Mouse (Mus musculus) lung, embryonic 14.5 days (tissue): ENCODE measurements at regions not wholly inside any gene's neighbourhood (a gene's known extent, or its start where the extent isn't known, plus 50 kb on each side); places are given as distances from the start of the nearest gene placed in this dataset.

ENCODE experiments used
- ATAC-seq: fragments of 200-750 bp; cut with Nextera tagmentation; 2 replicates; pipeline ENCODE4 v1.8.0; 2017; ENCODE audit warnings: mild to moderate bottlenecking, moderate TSS enrichment, moderate library complexity; ENCODE audit not compliant: insufficient read depth
- DNase-seq: peaks from one replicate; pipeline ENCODE4 v3.0.0-alpha.2; 2015
- H3K27ac ChIP-seq: fragments of 300-500 bp; sonication (generic); 2 replicates; pipeline ENCODE4 v1.5.1; 2014; ENCODE audit warnings: low read depth, mild to moderate bottlenecking, moderate library complexity
- H3K27me3 ChIP-seq: fragments of 300-500 bp; sonication (generic); 2 replicates; pipeline ENCODE4 v1.6.1; 2014; ENCODE audit warnings: low read length, control low read depth; ENCODE audit not compliant: insufficient read depth
- H3K36me3 ChIP-seq: fragments of 300-500 bp; sonication (generic); 2 replicates; pipeline ENCODE4 v1.6.1; 2014; ENCODE audit warnings: control low read depth; ENCODE audit not compliant: insufficient read depth
- H3K4me1 ChIP-seq: fragments of 300-500 bp; sonication (generic); 2 replicates; pipeline ENCODE4 v1.6.1; 2014; ENCODE audit warnings: antibody characterized with exemption, control low read depth; ENCODE audit not compliant: insufficient read depth
- H3K4me2 ChIP-seq: fragments of 300-500 bp; sonication (generic); 2 replicates; pipeline ENCODE4 v1.6.1; 2014; ENCODE audit warnings: mild to moderate bottlenecking
- H3K4me3 ChIP-seq: fragments of 300-500 bp; sonication (generic); 2 replicates; pipeline ENCODE4 v1.5.1; 2014; ENCODE audit warnings: low read depth, low read length
- H3K9ac ChIP-seq: fragments of 300-500 bp; sonication (generic); 2 replicates; pipeline ENCODE4 v1.6.1; 2014
- H3K9me3 ChIP-seq: fragments of 300-500 bp; sonication (generic); 2 replicates; pipeline ENCODE4 v1.6.1; 2016; ENCODE audit warnings: low read depth, low read length, control low read depth
- CTCF ChIP-seq: IDR thresholded peaks from 2 replicates; pipeline ENCODE4 v1.5.1; 2016; ENCODE audit warnings: antibody characterized with exemption, low read depth
- WGBS: fragments of 180-500 bp; shearing (Covaris S2); extraction: QIAGEN DNeasy Blood & Tissue Kit; methylation state at CpG from one replicate; pipeline ENCODE4 v1.1.7; 2014; 5-methylcytosine and 5-hydroxymethylcytosine counted together

DNA sequence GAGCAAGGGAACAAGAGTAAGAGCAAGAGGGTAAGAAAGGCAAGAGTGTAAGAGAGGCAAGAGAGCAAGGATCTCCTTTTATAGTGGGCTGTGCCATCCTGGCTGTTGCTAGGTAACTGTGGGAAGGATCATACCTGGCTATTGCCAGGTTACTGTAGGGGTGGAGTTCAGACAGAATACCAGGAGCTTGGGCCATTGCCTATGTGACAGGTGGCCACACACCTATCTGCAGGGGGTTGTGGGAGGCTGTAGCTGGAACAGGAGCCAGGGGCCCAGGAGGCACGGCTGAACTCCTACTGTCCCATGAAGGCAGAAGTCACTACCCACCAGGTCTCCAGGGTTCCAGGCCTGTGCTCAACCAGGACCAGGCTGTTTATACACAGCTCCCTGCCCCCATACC is 1149.0 kb downstream of the 9330182O14Rik start:
- H3K9ac ChIP-seq = no peak overlapping the region
- TF ChIP-seq CTCF = no peak
- H3K4me1 ChIP-seq = no peaks in the 10 kb centered on the region
- H3K27me3 ChIP-seq = no peaks in the 10 kb centered on the region
- H3K27ac ChIP-seq = no peak overlapping the region
- no peaks in the 10 kb centered on the region for H3K36me3 ChIP-seq
- ATAC-seq = no peak
- H3K4me3 ChIP-seq = no peak overlapping the region
- no peak overlapping the region for H3K4me2 ChIP-seq
- no peak for DNase-seq
- H3K9me3 ChIP-seq = no peaks in the 10 kb centered on the region
- WGBS = 70% methylated on average over 1 of the region's 1 CpGs

DNA sequence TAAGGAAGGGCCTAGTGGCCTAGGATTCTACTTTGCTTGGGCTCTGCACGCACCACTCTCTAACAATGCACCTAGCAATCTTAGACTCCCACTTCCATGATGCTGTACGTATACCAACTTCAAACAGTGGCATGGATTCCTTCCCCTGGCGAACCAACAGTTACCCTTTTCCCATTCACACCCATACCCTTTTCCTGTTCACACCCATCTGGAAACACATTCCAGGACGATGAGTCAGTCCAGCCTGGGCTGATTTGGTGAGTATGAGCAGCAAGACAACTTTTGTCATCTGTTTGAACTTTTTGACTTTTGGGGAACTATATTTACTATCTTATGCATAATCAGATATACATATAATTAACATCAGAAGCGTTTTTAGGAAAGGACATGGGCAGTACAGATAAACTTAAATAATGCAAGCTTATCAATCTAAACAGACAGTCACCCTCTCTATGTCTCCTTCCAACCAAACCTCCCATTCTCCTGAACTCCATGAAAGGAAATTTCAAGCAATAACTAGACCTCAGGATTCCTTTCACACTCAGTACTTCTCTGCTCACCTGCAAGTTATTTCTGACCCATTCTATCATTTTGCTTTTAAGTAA is 1152.7 kb downstream of the 9330182O14Rik start:
- WGBS = 56% methylated on average over 5 of the region's 5 CpGs
- Histone ChIP-seq H3K36me3 (no peaks in the 10 kb centered on the region), H3K4me1 (no peaks in the 10 kb centered on the region), H3K4me2 (no peak overlapping the region), H3K27me3 (no peaks in the 10 kb centered on the region), H3K9ac (no peak overlapping the region), H3K9me3 (no peaks in the 10 kb centered on the region), H3K4me3 (no peak overlapping the region), H3K27ac (no peak overlapping the region)
- no peak for TF ChIP-seq CTCF
- DNase-seq (no peak), ATAC-seq (no peak)

DNA sequence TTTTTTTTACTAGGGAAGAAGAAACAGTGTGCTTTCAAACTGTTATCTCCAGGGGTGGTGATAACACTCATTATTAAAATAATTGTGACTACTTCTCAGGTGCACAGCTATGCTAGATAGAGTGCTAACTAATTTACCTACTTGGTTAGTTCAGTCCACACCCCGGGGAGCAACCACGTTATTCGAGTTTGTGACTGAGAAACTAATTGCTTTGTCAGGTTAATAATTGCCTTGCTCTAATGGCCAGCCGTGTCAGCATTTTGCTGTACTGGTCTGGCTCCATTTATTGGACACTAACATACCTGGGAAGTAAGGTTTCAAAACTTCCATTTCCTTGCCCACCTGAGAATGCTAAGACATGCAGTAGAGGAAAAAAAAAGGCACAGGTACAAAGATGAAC is 1163.3 kb downstream of the 9330182O14Rik start:
- Histone ChIP-seq H3K9ac (no peak overlapping the region), H3K4me3 (no peak overlapping the region), H3K36me3 (no peaks in the 10 kb centered on the region), H3K4me2 (no peak overlapping the region), H3K27me3 (no peaks in the 10 kb centered on the region), H3K27ac (no peak overlapping the region), H3K4me1 (no peaks in the 10 kb centered on the region), H3K9me3 (no peaks in the 10 kb centered on the region)
- DNase-seq (no peak), ATAC-seq (no peak)
- no peak for TF ChIP-seq CTCF
- 71% methylated on average over 4 of the region's 4 CpGs for WGBS

DNA sequence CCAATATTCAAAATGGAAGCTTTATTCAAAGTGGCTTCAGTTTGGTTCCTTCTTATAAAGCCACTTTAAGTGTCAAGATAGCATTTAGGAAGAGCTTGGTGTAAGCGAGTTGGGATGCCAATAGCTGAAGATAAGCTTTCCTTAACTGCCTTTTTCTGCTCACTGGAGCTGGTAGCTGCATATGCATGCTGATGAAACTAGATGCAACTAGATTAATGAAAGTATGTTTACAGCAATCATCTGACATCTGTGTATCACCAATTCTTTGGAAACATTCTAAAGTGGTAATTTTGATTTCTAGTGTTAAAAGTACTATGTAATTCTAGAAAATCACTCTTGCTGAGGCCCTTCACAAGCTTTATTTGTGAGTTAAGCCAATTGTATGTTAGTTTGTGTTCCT is 1172.5 kb downstream of the 9330182O14Rik start:
- H3K27ac ChIP-seq = no peak overlapping the region
- no peak overlapping the region for H3K4me2 ChIP-seq
- no peak for TF ChIP-seq CTCF
- ATAC-seq (no peak), DNase-seq (no peak)
- WGBS = 76% methylated on average over 1 of the region's 1 CpGs
- no peak overlapping the region for H3K9ac ChIP-seq
- H3K4me1 ChIP-seq = no peaks in the 10 kb centered on the region
- H3K27me3 ChIP-seq = no peaks in the 10 kb centered on the region
- H3K9me3 ChIP-seq = no peaks in the 10 kb centered on the region
- no peaks in the 10 kb centered on the region for H3K36me3 ChIP-seq
- H3K4me3 ChIP-seq = no peak overlapping the region

DNA sequence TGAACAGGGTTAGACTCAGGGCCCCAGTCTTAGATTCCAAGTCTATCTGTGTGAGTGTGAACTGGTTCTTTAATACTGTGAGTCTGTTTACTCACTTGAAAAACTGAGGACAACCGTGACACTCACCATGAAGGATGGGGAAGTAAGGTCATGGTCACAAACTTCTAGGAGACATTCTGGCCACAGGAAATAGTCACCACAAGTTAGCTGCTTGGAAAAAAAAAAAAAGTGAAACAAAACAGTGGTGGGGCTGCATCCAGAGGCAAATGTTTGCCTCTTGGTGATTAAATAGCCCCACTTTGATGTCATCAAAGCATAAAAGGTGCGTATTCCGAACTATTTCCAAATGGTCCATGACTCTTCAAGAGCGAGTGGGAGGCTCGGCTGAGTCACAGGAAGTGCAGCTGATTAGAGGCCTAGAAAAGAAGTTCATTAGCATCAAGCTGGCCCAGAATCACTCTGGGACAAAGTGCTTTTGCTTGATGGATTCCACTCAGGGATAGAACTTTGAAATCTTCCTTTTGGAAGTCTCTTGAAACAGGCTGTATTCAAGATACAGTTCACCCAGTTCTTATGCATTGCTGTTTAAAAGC is 1177.7 kb downstream of the 9330182O14Rik start:
- ATAC-seq (no peak), DNase-seq (no peak)
- Histone ChIP-seq H3K27me3 (no peaks in the 10 kb centered on the region), H3K36me3 (no peaks in the 10 kb centered on the region), H3K4me2 (no peak overlapping the region), H3K9me3 (no peaks in the 10 kb centered on the region), H3K4me1 (no peaks in the 10 kb centered on the region), H3K27ac (no peak overlapping the region), H3K4me3 (no peak overlapping the region), H3K9ac (no peak overlapping the region)
- no peak for TF ChIP-seq CTCF
- 50% methylated on average over 5 of the region's 5 CpGs for WGBS

DNA sequence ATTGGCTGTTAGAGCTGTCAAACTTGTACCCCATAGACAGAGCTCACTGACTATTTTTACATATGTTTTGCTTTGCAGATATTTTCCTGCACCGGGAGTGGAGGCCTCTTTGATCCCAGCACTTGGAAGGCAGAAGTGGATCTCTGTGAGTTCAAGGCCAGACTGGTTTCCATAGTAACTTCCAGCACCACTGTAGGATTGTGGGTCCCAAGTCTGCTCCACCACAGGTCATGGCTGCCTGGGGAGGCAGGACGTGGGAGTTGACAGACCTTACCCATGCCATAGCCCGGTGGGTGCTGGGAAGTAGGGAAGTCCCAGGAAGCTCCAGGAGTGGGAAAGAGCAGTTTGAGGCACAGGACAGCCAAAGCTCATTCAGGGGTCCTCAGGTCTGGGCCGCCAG is 1180.8 kb downstream of the 9330182O14Rik start:
- H3K4me3 ChIP-seq = no peak overlapping the region
- 58% methylated on average over 4 of the region's 4 CpGs for WGBS
- ATAC-seq = no peak

DNA sequence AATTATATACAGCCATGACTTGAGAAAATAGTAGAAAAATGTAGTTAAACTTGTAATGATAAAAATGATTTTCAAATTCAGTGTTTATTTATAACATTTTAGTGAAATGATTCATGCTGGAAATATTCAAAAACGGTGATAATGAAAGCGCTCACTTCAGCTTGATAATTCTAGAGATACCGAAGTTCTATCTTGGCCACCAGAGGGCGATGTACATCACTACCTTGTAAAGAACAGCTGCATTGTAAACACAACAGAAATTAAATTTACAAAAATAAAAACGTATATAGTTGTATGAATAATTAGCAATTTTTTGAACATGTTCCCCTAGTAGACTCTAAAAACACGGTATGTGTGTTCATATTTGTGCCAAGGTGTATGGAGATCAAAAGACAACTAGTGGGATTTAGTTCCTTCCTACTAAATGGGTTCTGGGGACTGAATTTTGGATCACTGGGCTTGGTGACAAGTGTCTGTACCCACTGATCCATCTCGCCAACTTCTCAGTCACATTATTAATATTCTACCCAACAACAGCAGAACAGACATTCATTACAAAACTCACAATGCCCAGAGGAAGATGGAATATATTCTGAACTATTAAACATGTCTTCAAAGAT is 1191.6 kb downstream of the 9330182O14Rik start:
- WGBS = 16% methylated on average over 7 of the region's 7 CpGs

More for the DNA sequence above, 1180.8 kb downstream of the 9330182O14Rik start:
- Histone ChIP-seq H3K9ac (no peak overlapping the region), H3K27ac (no peak overlapping the region), H3K4me1 (no peaks in the 10 kb centered on the region), H3K27me3 (no peaks in the 10 kb centered on the region), H3K36me3 (no peaks in the 10 kb centered on the region), H3K4me2 (no peak overlapping the region), H3K9me3 (no peaks in the 10 kb centered on the region)
- TF ChIP-seq CTCF = no peak
- no peak for DNase-seq

More for the DNA sequence above, 1191.6 kb downstream of the 9330182O14Rik start:
- DNase-seq (peak; percentile 90), ATAC-seq (no peak)
- Histone ChIP-seq H3K27me3 (no peaks in the 10 kb centered on the region), H3K4me2 (no peak overlapping the region), H3K4me1 (no peaks in the 10 kb centered on the region), H3K4me3 (no peak overlapping the region), H3K27ac (no peak overlapping the region), H3K9ac (no peak overlapping the region), H3K36me3 (no peaks in the 10 kb centered on the region), H3K9me3 (no peaks in the 10 kb centered on the region)
- peak; percentile 74 for TF ChIP-seq CTCF
